Mouse (Mus musculus) stomach, postnatal 0 days (tissue): Measurements from ENCODE around the gene Clcf1. TPM values are rescaled to one million over a fixed set of nuclear protein-coding genes. Genes with fewer than 3 reads are reported as not detected.
A peak's percentile ranks its signal among the peaks of the same experiment; 100 is the strongest.

Experiments
- ATAC-seq: fragments of 200-750 bp; cut with Nextera tagmentation; 2 replicates; pipeline ENCODE4 v1.8.0; 2017; ENCODE audit not compliant: low FRiP score, low TSS enrichment
- DNase-seq: peaks from one replicate; pipeline ENCODE4 v3.0.0-alpha.2; 2016; ENCODE audit warnings: low spot score
- H3K27ac ChIP-seq: fragments of 300-500 bp; sonication (generic); replicated peaks from 2 replicates; pipeline ENCODE4 v1.5.1; 2014; ENCODE audit warnings: mild to moderate bottlenecking, control low read depth
- H3K27me3 ChIP-seq: fragments of 300-500 bp; sonication (generic); 2 replicates; pipeline ENCODE4 v1.6.1; 2014; ENCODE audit warnings: low read length; ENCODE audit not compliant: control insufficient read depth, insufficient read depth
- H3K36me3 ChIP-seq: fragments of 300-500 bp; sonication (generic); 2 replicates; pipeline ENCODE4 v1.6.1; 2014; ENCODE audit warnings: low read length, mixed read lengths; ENCODE audit not compliant: control insufficient read depth, insufficient read depth
- H3K4me1 ChIP-seq: fragments of 300-500 bp; sonication (generic); replicated peaks from 2 replicates; pipeline ENCODE4 v1.6.1; 2014; ENCODE audit warnings: antibody characterized with exemption; ENCODE audit not compliant: control insufficient read depth, insufficient read depth
- H3K4me2 ChIP-seq: fragments of 300-500 bp; sonication (generic); replicated peaks from 2 replicates; pipeline ENCODE4 v1.6.1; 2014; ENCODE audit warnings: low read depth, mild to moderate bottlenecking, control low read depth, moderate library complexity
- H3K4me3 ChIP-seq: fragments of 300-500 bp; sonication (generic); 2 replicates; pipeline ENCODE4 v1.5.1; 2014; ENCODE audit warnings: low read depth, low read length, control low read depth
- H3K9ac ChIP-seq: fragments of 300-500 bp; sonication (generic); 2 replicates; pipeline ENCODE4 v1.6.1; 2014; ENCODE audit warnings: mild to moderate bottlenecking, low read length, control low read depth, mixed read lengths
- H3K9me3 ChIP-seq: fragments of 300-500 bp; sonication (generic); 2 replicates; pipeline ENCODE4 v1.6.1; 2016; ENCODE audit warnings: low read length; ENCODE audit not compliant: control insufficient read depth
- CTCF ChIP-seq: IDR thresholded peaks from 2 replicates; pipeline ENCODE4 v1.5.1; 2016; ENCODE audit warnings: antibody characterized with exemption, low read depth, mild to moderate bottlenecking, moderate library complexity
- EP300 ChIP-seq: optimal IDR thresholded peaks from 2 replicates; pipeline ENCODE3; 2016; ENCODE audit warnings: antibody characterized with exemption
- WGBS: fragments of 180-500 bp; shearing (Covaris S2); extraction: QIAGEN DNeasy Blood & Tissue Kit; methylation state at CpG from one replicate; pipeline ENCODE4 v1.1.7; 2014; 5-methylcytosine and 5-hydroxymethylcytosine counted together
- polyA plus RNA-seq: library from polyadenylated mRNA; unstranded; fragments of >200 nt; fragmentation: Nextera tagmentation; extraction: Ambion mirVana; gene quantifications from 2 replicates; pipeline ENCODE4 v1.2.1, GENCODE M21; 2015

The Clcf1 gene
- polyA plus RNA-seq, 1 experiment from 2014 or later: 3.6 TPM

GRCm38 (mm10) chr19:4190831-4191334 lies 23.2 kb upstream of the Clcf1 start, which contains the start of gene Tbc1d10c:
Gene Tbc1d10c (minus strand): TSS chr19:4191284.
- WGBS: 51% methylated on average over 4 of the region's 4 CpGs
- Histone ChIP-seq H3K4me2 (peak within 1 kb of the TSS; percentile 85), H3K27me3 (no peaks in the 10 kb centered on the region), H3K4me3 (peak within 1 kb of the TSS; percentile 84), H3K9ac (peak within 1 kb of the TSS; percentile 98), H3K9me3 (no peaks in the 10 kb centered on the region), H3K27ac (peak within 1 kb of the TSS; percentile 98), H3K36me3 (peaks cover 15% of the 10 kb centered on the region), H3K4me1 (peaks cover 3% of the 10 kb centered on the region)
- DNase-seq (no peak), ATAC-seq (no peak)
- TF ChIP-seq CTCF (no peak), EP300 (no peak)

- Histone ChIP-seq H3K4me1 (peaks cover 3% of the 10 kb centered on the region), H3K4me3 (peak within 1 kb of the TSS; percentile 84), H3K36me3 (peaks cover 20% of the 10 kb centered on the region), H3K9me3 (no peaks in the 10 kb centered on the region), H3K27me3 (no peaks in the 10 kb centered on the region), H3K27ac (peak within 1 kb of the TSS; percentile 98), H3K4me2 (peak within 1 kb of the TSS; percentile 85), H3K9ac (peak within 1 kb of the TSS; percentile 98)
- 3% methylated on average over 41 of the region's 47 CpGs for WGBS
- peak; percentile 95 for ATAC-seq
- TF ChIP-seq CTCF: peak; percentile 87
- TF ChIP-seq EP300: no peak
- peak; percentile 99 for DNase-seq
Observed at GRCm38 (mm10) chr19:4191528-4192250, 22.3 kb upstream of the Clcf1 start, which contains the start of gene Ppp1ca. Gene Ppp1ca (plus strand): TSS chr19:4192065.

GRCm38 (mm10) chr19:4192251-4192985 lies 21.6 kb upstream of the Clcf1 start:
- H3K4me1 ChIP-seq: peaks cover 3% of the 10 kb centered on the region
- H3K9ac ChIP-seq: peak overlapping the region; percentile 98
- H3K27ac ChIP-seq: peak overlapping the region; percentile 98
- H3K9me3 ChIP-seq: no peaks in the 10 kb centered on the region
- ATAC-seq (peak; percentile 44), DNase-seq (no peak)
- H3K4me2 ChIP-seq: peak overlapping the region; percentile 85
- H3K4me3 ChIP-seq: peak overlapping the region; percentile 84
- H3K27me3 ChIP-seq: no peaks in the 10 kb centered on the region
- peaks cover 23% of the 10 kb centered on the region for H3K36me3 ChIP-seq
- TF ChIP-seq EP300 (no peak), CTCF (no peak)
- WGBS: under 1% methylated on average over 47 of the region's 52 CpGs

DNA sequence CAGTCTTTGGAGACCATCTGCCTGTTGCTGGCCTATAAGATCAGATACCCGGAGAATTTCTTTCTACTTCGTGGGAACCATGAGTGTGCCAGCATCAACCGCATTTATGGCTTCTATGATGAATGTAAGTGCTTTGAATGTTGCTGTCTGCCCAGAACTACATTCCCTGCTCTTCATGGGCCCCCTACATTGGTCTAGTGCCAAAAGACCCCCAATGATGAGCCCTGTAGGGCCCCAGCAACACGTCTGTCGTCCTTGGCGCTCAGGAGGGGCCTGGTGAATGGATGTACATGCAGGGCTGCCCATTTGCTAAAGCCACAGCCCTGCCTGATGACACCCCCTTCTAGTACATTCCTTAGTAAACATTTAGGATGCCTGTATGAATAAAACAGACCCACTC lies 20.9 kb upstream of the Clcf1 start:
- Histone ChIP-seq H3K9ac (peak overlapping the region; percentile 98), H3K4me3 (peak overlapping the region; percentile 84), H3K9me3 (no peaks in the 10 kb centered on the region), H3K27me3 (no peaks in the 10 kb centered on the region), H3K36me3 (peaks cover 23% of the 10 kb centered on the region), H3K4me1 (peaks cover 3% of the 10 kb centered on the region), H3K4me2 (peak overlapping the region; percentile 85), H3K27ac (no peak overlapping the region)
- ATAC-seq (no peak), DNase-seq (no peak)
- no peak for TF ChIP-seq EP300
- no peak for TF ChIP-seq CTCF
- WGBS: 48% methylated on average over 6 of the region's 6 CpGs

GRCm38 (mm10) chr19:4194021-4194724 lies 19.9 kb upstream of the Clcf1 start:
- no peak for ATAC-seq
- Histone ChIP-seq H3K27ac (no peak overlapping the region), H3K9ac (no peak overlapping the region), H3K27me3 (no peaks in the 10 kb centered on the region), H3K4me2 (no peak overlapping the region), H3K4me3 (no peak overlapping the region), H3K36me3 (peaks cover 23% of the 10 kb centered on the region), H3K4me1 (peaks cover 3% of the 10 kb centered on the region), H3K9me3 (no peaks in the 10 kb centered on the region)
- DNase-seq: no peak
- TF ChIP-seq CTCF (no peak), EP300 (no peak)
- 80% methylated on average over 8 of the region's 8 CpGs for WGBS
